Mouse (Mus musculus): Measurements from ENCODE around the gene Cfap100.

- TF ChIP-seq CHD2 (IDR thresholded peaks at IDR 0.05; ENCODE audit: low read depth, low read length) (no peak), ZC3H11A (IDR thresholded peaks at IDR 0.05; ENCODE audit: borderline replicate concordance, low read depth, low read length) (no peak)
Measured at GRCm38 (mm10) chr6:90437041-90437440, 8.4 kb upstream of the Cfap100 start.

All from ES-E14 (cell line).